Mouse (Mus musculus) cerebellum, postnatal 14 days (tissue): ENCODE results near the gene Gm43191.

ENCODE experiments used
- DNase-seq, 2 experiments: peaks; one replicate each; pipeline ENCODE4 v3.0.0; 2021; ENCODE audit warnings: mixed read lengths in 2 of 2

The Gm43191 gene

DNA sequence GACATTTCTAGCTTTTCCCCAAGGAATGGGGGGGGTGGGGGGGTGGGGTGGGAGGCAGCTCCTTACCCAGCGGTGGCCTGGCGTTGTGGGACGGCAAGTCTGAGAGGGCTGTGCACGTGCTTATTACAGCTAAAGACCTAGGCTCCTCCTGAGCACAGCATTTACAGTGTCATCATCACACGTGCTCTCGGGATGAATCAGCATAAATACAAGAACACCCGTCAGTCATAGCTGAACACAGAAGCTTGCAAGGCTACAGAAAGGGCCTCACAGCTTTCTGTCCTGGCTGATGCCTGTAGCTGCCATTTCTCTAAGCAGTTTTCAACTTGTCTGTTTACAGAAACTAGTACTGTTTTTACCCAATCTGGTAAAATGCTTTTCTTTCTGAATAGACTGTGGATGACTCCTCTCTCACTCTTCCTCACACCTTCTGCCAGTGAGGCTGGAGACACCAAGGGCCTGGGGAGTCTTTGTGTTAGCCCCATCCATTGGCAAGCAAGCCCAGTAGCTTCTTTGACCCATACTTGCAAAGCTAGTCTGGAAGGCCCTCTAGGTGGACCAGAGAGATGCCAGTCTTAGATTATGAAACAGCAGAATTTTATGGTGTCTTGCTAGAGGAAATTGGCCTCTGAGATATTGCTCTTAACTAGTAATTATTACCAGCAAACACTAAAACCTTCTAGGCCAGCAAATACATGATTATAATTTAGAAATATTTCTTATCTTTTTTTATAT is 60.3 kb downstream of the Gm43191 start:
- DNase-seq, result no peak

GRCm38 (mm10) chr3:116618855-116619254 is 62.2 kb downstream of the Gm43191 start:
- no peak for DNase-seq

GRCm38 (mm10) chr3:116615318-116616068 is 65.6 kb downstream of the Gm43191 start:
- no peak for DNase-seq

DNA sequence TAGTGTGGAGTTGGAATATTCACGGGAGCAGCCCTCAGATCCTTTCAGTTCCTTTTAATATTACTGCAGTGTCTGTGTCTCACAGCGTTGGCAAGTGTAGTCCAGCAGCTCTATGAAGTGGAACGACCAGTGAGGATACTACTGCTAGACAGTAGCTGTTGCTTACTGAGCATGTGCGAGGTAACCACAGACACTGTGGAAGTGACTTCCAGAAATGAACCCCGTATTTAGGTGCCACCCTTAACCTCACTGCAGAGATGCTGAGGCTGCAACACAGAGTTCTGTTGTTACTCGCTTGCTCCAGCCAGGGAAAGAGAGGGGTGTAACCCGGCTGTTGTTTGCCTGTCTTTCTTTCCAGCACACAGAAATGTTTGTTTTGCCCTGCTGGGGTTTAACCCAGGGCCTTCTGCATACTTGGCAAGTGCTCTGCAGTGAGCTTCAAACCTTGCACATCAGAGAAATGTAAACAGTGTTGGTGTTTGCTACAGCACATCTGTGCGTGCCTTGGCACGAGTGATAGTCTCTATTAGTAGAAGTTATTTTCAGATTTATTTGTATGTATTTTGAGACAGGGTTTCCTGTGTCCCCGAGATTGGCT is 66.7 kb downstream of the Gm43191 start, which contains the start of gene Trmt13:
Gene Trmt13 (minus strand): TSS at position 293 of the 598 bp plus-strand sequence.
- DNase-seq, result no peak

DNA sequence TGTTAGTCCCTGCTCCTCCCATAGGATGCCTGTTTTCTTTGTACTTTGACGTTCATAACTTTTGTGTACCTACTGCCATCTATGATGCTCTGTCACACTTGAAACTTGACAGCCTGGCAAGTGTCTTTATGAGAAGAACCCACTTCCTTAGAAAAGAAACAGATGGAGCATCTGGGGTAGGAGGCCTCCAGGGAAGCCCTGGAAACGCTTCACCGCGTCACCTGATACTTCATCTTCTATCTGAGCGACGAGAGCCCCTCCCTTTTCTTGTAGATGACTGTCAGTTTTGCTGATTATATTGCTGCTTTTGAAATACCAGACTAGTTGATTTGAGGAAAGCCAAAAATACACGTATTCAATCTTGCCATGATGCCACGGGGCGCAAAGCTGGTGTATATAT is 76.5 kb downstream of the Gm43191 start:
- DNase-seq, result peak in 1 of 2 experiments; percentile 20

DNA sequence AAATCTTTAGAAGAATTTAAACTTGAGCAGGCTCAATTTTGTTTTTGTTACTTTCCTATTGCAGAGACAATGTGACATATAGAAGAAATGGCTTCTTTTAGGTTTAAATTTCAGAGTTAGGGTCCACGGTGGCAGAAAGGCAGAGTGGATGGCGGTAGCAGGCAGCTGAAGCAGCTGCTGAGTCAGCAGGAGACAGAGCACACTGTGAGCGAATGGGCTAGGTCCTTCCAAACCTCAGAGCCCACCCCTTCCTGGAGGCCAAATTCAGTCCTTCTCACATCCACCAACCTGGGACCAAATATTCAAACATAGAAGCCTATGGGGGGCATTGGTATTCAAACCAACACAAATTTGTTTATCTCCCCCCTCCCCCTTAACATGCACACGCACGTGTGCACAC is 79.3 kb downstream of the Gm43191 start:
- DNase-seq, result no peak

- DNase-seq, result no peak
These were observed 80.1 kb downstream of the Gm43191 start for GRCm38 (mm10) chr3:116601005-116601404.

GRCm38 (mm10) chr3:116599705-116600104 is 81.4 kb downstream of the Gm43191 start:
- no peak for DNase-seq

DNA sequence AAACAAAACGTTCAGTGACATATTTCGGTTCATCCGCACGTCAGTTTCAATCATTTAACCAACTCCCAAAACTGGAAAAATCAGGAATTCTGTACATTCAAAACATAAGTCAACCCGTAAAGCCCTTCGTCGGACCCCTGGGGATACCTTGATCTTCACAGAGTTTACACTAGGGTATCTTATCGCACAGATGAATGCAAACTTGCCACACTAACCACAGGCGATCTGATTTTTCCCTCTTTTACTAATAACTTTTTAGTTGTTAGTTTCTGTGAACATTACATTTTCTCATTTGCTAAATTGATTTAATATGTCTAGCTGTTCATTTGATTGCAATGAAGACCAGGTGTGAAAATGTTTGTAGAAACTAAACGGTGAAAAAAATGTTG is 85.5 kb downstream of the Gm43191 start:
- DNase-seq, result peak in 1 of 2 experiments; percentile 20

- DNase-seq, result peak; percentile 98 to 100
These were observed 86.1 kb downstream of the Gm43191 start, which contains the start of gene Sass6 for GRCm38 (mm10) chr3:116594728-116595602. TSS of gene Sass6 (plus strand) at chr3:116594982.

DNA sequence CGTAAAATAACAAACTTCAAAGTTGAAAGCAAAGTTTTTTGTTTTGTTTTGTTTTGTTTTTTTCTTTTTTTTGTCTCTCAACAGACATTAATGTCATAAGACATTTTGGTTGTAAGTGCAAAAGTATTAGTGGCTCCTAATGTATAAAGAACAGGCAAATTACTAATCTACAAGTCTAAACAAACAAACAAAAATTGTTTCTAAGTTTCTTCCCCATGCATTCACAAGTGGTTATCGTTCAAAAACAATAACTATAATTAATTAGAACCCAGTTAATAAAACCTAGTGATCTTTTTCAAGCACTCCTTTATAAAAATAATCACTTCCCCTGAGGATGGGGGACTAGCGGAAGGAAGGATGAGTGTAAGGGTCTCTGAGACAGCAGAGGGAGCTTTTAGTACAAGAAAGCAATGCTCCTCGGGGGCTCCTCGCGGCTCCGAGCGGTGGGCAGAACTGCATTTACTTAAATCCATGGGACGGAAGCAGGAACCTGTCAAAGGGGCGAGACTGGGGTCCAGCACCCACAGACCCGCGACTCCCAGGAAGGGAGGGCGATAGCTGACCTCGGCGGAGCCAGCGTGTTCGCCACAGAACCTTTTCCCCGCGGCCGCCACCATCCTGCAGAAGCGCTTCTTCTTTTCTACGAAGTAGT is 86.9 kb downstream of the Gm43191 start:
- DNase-seq, result no peak
